Mouse (Mus musculus) large intestine, adult 2 months (tissue): ENCODE data around the gene Iqgap1. TPM values are rescaled to one million over a fixed set of nuclear protein-coding genes. Genes with fewer than 3 reads are reported as not detected.

ENCODE experiments used
- DNase-seq: peaks from one replicate; pipeline ENCODE4 v3.0.0-alpha.2; 2012; ENCODE audit warnings: low read depth, low spot score
- WGBS: fragments of 180-500 bp; shearing (Covaris S2); methylation state at CpG from one replicate; pipeline ENCODE4 v1.1.7; 2018; 5-methylcytosine and 5-hydroxymethylcytosine counted together
- polyA plus RNA-seq: library from polyadenylated mRNA; depleted of rRNA; stranded (reverse); fragments of >200 nt; gene quantifications from 2 replicates; pipeline ENCODE4 v1.2.3, GENCODE M21; 2012; rRNA removed

Gene Iqgap1
- polyA plus RNA-seq, 1 experiment: 33.6 TPM

GRCm38 (mm10) chr7:80691131-80691530 lies 134.6 kb downstream of the Iqgap1 start:
- WGBS: 80% methylated on average over 6 of the region's 6 CpGs
- DNase-seq: no peak

GRCm38 (mm10) chr7:80689221-80689591 lies 136.6 kb downstream of the Iqgap1 start:
- 18% methylated on average over 10 of the region's 10 CpGs for WGBS
- no peak for DNase-seq

GRCm38 (mm10) chr7:80688556-80689220 lies 137.1 kb downstream of the Iqgap1 start, which contains the start of gene Crtc3:
TSS of gene Crtc3 (minus strand) at chr7:80688877.
- under 1% methylated on average over 82 of the region's 83 CpGs for WGBS
- peak; percentile 36 for DNase-seq

GRCm38 (mm10) chr7:80687721-80688555 lies 137.8 kb downstream of the Iqgap1 start:
- DNase-seq: peak; percentile 19
- WGBS: 2% methylated on average over 64 of the region's 69 CpGs

GRCm38 (mm10) chr7:80685639-80686038 lies 140.1 kb downstream of the Iqgap1 start:
- no peak for DNase-seq
- 84% methylated on average over 5 of the region's 5 CpGs for WGBS

GRCm38 (mm10) chr7:80682630-80683029 lies 143.1 kb downstream of the Iqgap1 start:
- WGBS: 40% methylated on average over 1 of the region's 1 CpGs
- no peak for DNase-seq

- 59% methylated on average over 12 of the region's 12 CpGs for WGBS
- DNase-seq: no peak
Observed at GRCm38 (mm10) chr7:80680218-80680847, 145.4 kb downstream of the Iqgap1 start.

GRCm38 (mm10) chr7:80672323-80672722 lies 153.5 kb downstream of the Iqgap1 start:
- 82% methylated on average over 3 of the region's 3 CpGs for WGBS
- DNase-seq: no peak

GRCm38 (mm10) chr7:80670889-80671288 lies 154.9 kb downstream of the Iqgap1 start:
- DNase-seq: no peak
- WGBS: 85% methylated on average over 6 of the region's 6 CpGs

- WGBS: 55% methylated on average over 11 of the region's 11 CpGs
- DNase-seq: no peak
Observed at GRCm38 (mm10) chr7:80667190-80667589, 158.6 kb downstream of the Iqgap1 start.

- DNase-seq: no peak
- whole genome bisulfite sequencing: 61% methylated on average over 10 of the region's 10 CpGs
Observed at GRCm38 (mm10) chr7:80666198-80666915, 159.4 kb downstream of the Iqgap1 start.

Other genes with a start within 250 kb of the Iqgap1 start
- gene Crtc3, start 137.1 kb downstream of the Iqgap1 start, polyA plus RNA-seq: 7.2 and 9.3 TPM in 2 replicates
- gene Zscan2, start 34.9 kb upstream of the Iqgap1 start, polyA plus RNA-seq: 1.3 and 1.9 TPM in 2 replicates
- 10.9 and 11.5 TPM in 2 replicates for gene Wdr73, start 75.3 kb upstream of the Iqgap1 start, polyA plus RNA-seq
- 2.0 and 2.1 TPM in 2 replicates for gene Nmb, start 79.1 kb upstream of the Iqgap1 start, polyA plus RNA-seq
- gene Sec11a, start 121.8 kb upstream of the Iqgap1 start, polyA plus RNA-seq: 62.5 and 64.8 TPM in 2 replicates
- gene Zfp592, start 167.7 kb upstream of the Iqgap1 start, polyA plus RNA-seq: 20.2 and 25.1 TPM in 2 replicates
- gene Alpk3, start 231.6 kb upstream of the Iqgap1 start, polyA plus RNA-seq: 0.01 and 0.03 TPM in 2 replicates